Mouse (Mus musculus) liver, embryonic 12.5 days (tissue): ENCODE measurements around the gene Tnni1. TPM values are rescaled to one million over a fixed set of nuclear protein-coding genes. Genes with fewer than 3 reads are reported as not detected.

Source experiments
- ATAC-seq: fragments of 200-750 bp; cut with Nextera tagmentation; 2 replicates; pipeline ENCODE4 v1.8.0; 2017; ENCODE audit warnings: moderate number of reproducible peaks, mild to moderate bottlenecking, moderate library complexity
- H3K27ac ChIP-seq: fragments of 300-500 bp; sonication (generic); 2 replicates; pipeline ENCODE4 v1.5.1; 2016; ENCODE audit warnings: mild to moderate bottlenecking
- H3K27me3 ChIP-seq: fragments of 300-500 bp; sonication (generic); replicated peaks from 2 replicates; pipeline ENCODE4 v1.6.1; 2016; ENCODE audit warnings: mild to moderate bottlenecking, moderate library complexity
- H3K36me3 ChIP-seq: fragments of 300-500 bp; sonication (generic); 2 replicates; pipeline ENCODE4 v1.6.1; 2016; ENCODE audit warnings: mild to moderate bottlenecking, moderate library complexity
- H3K4me1 ChIP-seq: fragments of 300-500 bp; sonication (generic); 2 replicates; pipeline ENCODE4 v1.6.1; 2016
- H3K4me2 ChIP-seq: fragments of 300-500 bp; sonication (generic); 2 replicates; pipeline ENCODE4 v1.6.1; 2016; ENCODE audit warnings: mild to moderate bottlenecking, moderate library complexity
- H3K4me3 ChIP-seq: fragments of 300-500 bp; sonication (generic); 2 replicates; pipeline ENCODE4 v1.5.1; 2016; ENCODE audit warnings: mild to moderate bottlenecking, moderate library complexity
- H3K9ac ChIP-seq: fragments of 300-500 bp; sonication (generic); 2 replicates; pipeline ENCODE4 v1.6.1; 2016; ENCODE audit warnings: mild to moderate bottlenecking, moderate library complexity
- H3K9me3 ChIP-seq: fragments of 300-500 bp; sonication (generic); replicated peaks from 2 replicates; pipeline ENCODE4 v1.6.1; 2016; ENCODE audit warnings: mild to moderate bottlenecking, moderate library complexity
- WGBS: fragments of 180-500 bp; shearing (Covaris S2); methylation state at CpG from one replicate; pipeline ENCODE4 v1.1.7; 2016; ENCODE audit not compliant: insufficient replicate concordance; 5-methylcytosine and 5-hydroxymethylcytosine counted together
- polyA plus RNA-seq: library from polyadenylated mRNA; unstranded; fragments of >200 nt; fragmentation: Nextera tagmentation; extraction: Ambion mirVana; gene quantifications from 2 replicates; pipeline ENCODE4 v1.2.1, GENCODE M21; 2016

The Tnni1 gene
- polyA plus RNA-seq, 1 experiment from 2014 or later = 10.5 TPM

- Histone ChIP-seq H3K4me2 (no peak overlapping the region), H3K9ac (no peak overlapping the region), H3K9me3 (no peaks in the 10 kb centered on the region), H3K4me1 (peaks cover 8% of the 10 kb centered on the region; the same call in 1 of the 2 replicates), H3K4me3 (no peak overlapping the region), H3K36me3 (no peaks in the 10 kb centered on the region), H3K27me3 (peaks cover 66% of the 10 kb centered on the region), H3K27ac (no peak overlapping the region)
- 59% methylated on average over 4 of the region's 4 CpGs for WGBS
- ATAC-seq = no peak
Observed at GRCm38 (mm10) chr1:135838626-135839025, 59.4 kb downstream of the Tnni1 start.

GRCm38 (mm10) chr1:135839065-135839464 is 59.8 kb downstream of the Tnni1 start:
- no peak overlapping the region for H3K4me2 ChIP-seq
- H3K4me3 ChIP-seq = no peak overlapping the region
- H3K4me1 ChIP-seq = peaks cover 8% of the 10 kb centered on the region; the same call in 1 of the 2 replicates
- peaks cover 70% of the 10 kb centered on the region for H3K27me3 ChIP-seq
- H3K27ac ChIP-seq = no peak overlapping the region
- no peak overlapping the region for H3K9ac ChIP-seq
- no peaks in the 10 kb centered on the region for H3K9me3 ChIP-seq
- WGBS = 66% methylated on average over 6 of the region's 6 CpGs
- H3K36me3 ChIP-seq = no peaks in the 10 kb centered on the region
- no peak for ATAC-seq

- no peaks in the 10 kb centered on the region for H3K9me3 ChIP-seq
- no peak overlapping the region for H3K4me3 ChIP-seq
- H3K9ac ChIP-seq = no peak overlapping the region
- H3K4me2 ChIP-seq = no peak overlapping the region
- WGBS = 46% methylated on average over 15 of the region's 15 CpGs
- H3K27ac ChIP-seq = no peak overlapping the region
- H3K36me3 ChIP-seq = no peaks in the 10 kb centered on the region
- peaks cover 61% of the 10 kb centered on the region for H3K27me3 ChIP-seq
- no peak for ATAC-seq
- H3K4me1 ChIP-seq = peaks cover 14% of the 10 kb centered on the region; the same call in 1 of the 2 replicates
Observed at GRCm38 (mm10) chr1:135840675-135841395, 61.6 kb downstream of the Tnni1 start.

GRCm38 (mm10) chr1:135843519-135844262 is 64.5 kb downstream of the Tnni1 start:
- Histone ChIP-seq H3K27ac (no peak overlapping the region), H3K36me3 (no peaks in the 10 kb centered on the region), H3K27me3 (peaks cover 45% of the 10 kb centered on the region), H3K4me1 (peaks cover 12% of the 10 kb centered on the region), H3K9ac (no peak overlapping the region), H3K4me2 (no peak overlapping the region), H3K4me3 (no peak overlapping the region), H3K9me3 (no peaks in the 10 kb centered on the region)
- ATAC-seq = no peak
- WGBS = 73% methylated on average over 10 of the region's 10 CpGs

DNA sequence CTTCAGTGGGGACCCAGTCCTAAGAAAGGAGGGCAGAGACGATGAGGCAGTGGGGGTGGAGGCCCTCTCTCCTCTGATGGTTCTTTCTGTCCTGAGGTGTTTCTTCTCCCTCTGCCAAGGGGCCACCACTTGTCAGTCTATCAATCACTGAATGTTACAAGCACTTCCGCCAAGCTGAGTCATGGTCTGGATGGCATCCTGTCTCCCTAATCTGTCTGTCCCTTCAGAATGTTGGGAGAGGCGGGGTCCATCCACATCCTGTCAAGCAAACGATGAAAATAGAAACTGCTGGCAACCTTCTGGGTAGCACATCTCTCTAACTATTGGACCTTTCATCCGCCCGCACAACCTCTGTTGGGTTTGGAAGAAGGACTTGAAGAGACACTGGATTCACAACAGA is 65.2 kb downstream of the Tnni1 start:
- no peak overlapping the region for H3K4me2 ChIP-seq
- H3K4me1 ChIP-seq = peaks cover 12% of the 10 kb centered on the region
- H3K27me3 ChIP-seq = peaks cover 49% of the 10 kb centered on the region
- no peaks in the 10 kb centered on the region for H3K9me3 ChIP-seq
- WGBS = 29% methylated on average over 6 of the region's 6 CpGs
- no peak overlapping the region for H3K9ac ChIP-seq
- H3K36me3 ChIP-seq = no peaks in the 10 kb centered on the region
- H3K4me3 ChIP-seq = no peak overlapping the region
- no peak for ATAC-seq
- no peak overlapping the region for H3K27ac ChIP-seq

DNA sequence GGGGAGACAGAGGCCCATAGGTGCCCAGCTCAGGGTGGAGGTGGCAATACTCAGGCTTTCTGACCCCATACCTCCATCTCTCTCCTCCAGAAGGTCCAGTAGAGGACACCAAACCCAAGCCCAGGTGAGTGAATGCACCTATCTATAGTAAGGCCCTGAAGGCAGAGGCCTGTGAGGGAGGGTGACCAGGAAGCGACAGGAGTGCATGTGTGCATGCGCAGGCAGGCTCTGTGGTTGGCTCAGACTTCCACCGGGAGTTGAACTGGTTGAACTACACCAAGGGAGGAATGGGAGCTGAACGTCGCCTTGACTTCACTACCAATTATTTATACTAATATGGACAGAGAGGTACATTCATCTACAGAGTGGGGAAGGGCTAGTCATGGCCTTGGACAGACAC is 67.4 kb downstream of the Tnni1 start:
- Histone ChIP-seq H3K4me2 (no peak overlapping the region), H3K4me3 (no peak overlapping the region), H3K9me3 (no peaks in the 10 kb centered on the region), H3K27me3 (peaks cover 42% of the 10 kb centered on the region), H3K9ac (no peak overlapping the region), H3K27ac (no peak overlapping the region), H3K36me3 (no peaks in the 10 kb centered on the region), H3K4me1 (peaks cover 22% of the 10 kb centered on the region)
- ATAC-seq = no peak
- WGBS = 73% methylated on average over 5 of the region's 5 CpGs

DNA sequence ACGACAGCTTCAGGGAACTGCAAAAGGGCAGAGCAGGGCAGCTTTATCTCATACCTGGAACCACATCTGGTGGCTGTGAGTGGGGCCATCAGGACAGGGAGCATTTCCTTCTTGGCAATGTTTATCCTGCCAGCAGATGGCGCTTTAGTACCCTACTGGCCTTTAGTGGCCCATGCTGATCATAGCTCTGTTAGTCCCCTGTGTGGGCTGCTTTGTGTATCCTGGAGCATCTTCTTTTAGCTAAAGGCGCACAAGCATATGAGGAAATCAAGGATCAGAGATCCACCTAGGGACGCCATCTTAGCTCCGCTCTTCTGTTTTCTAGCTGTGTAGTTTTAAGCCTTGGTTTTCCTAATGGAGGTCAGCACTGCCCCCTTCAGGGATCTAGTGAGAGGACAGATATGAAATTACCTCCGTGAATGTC is 67.9 kb downstream of the Tnni1 start:
- H3K9me3 ChIP-seq = no peaks in the 10 kb centered on the region
- no peaks in the 10 kb centered on the region for H3K36me3 ChIP-seq
- H3K9ac ChIP-seq = no peak overlapping the region
- H3K4me3 ChIP-seq = no peak overlapping the region
- H3K4me1 ChIP-seq = peaks cover 27% of the 10 kb centered on the region
- H3K4me2 ChIP-seq = no peak overlapping the region
- H3K27ac ChIP-seq = no peak overlapping the region
- ATAC-seq = peak; percentile 64
- WGBS = 16% methylated on average over 6 of the region's 6 CpGs
- peaks cover 41% of the 10 kb centered on the region for H3K27me3 ChIP-seq

GRCm38 (mm10) chr1:135847611-135848351 is 68.5 kb downstream of the Tnni1 start:
- Histone ChIP-seq H3K27me3 (peaks cover 41% of the 10 kb centered on the region), H3K4me1 (peaks cover 33% of the 10 kb centered on the region), H3K9me3 (no peaks in the 10 kb centered on the region), H3K36me3 (no peaks in the 10 kb centered on the region), H3K4me3 (no peak overlapping the region), H3K9ac (no peak overlapping the region), H3K27ac (no peak overlapping the region), H3K4me2 (no peak overlapping the region)
- ATAC-seq = no peak
- WGBS = 44% methylated on average over 17 of the region's 17 CpGs

DNA sequence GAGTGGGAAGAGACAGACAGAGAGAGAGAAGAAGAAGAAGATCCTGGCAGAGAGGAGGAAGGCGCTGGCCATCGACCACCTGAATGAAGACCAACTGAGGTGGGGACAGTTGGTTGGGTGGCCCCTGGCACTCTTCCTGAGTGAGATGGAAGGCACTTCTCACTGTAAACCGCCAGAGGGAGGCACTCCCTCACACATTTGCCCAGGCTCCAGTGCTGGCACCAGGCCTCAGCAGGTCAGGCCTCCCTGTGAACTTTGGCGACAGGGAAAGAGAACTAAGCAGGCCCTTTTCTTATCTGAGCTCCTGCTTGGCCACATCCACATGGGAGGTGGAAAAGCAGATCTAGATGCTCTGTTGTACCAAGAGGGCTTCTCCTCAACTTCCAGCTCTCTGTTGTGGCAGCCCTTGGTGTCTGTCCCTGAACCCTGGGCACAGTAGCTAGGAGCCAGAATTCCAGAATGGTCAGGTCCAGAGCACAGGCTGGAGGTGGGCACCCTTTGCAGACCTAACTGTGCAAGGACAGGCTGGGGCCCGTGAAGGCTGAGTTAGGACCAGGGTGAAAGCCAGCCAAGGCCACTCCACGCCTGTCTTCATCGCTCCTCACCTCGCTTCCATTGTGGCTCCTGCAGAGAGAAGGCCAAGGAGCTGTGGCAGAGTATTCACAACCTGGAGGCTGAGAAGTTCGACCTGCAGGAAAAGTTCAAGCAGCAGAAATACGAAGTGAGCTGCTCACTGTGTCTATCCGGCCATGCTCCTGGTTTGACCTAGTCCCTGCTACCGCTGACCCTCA is 71.7 kb downstream of the Tnni1 start:
- Histone ChIP-seq H3K36me3 (no peaks in the 10 kb centered on the region), H3K4me1 (peaks cover 44% of the 10 kb centered on the region), H3K9me3 (no peaks in the 10 kb centered on the region), H3K4me2 (no peak overlapping the region), H3K27me3 (peaks cover 20% of the 10 kb centered on the region; the same call in 1 of the 2 replicates), H3K27ac (no peak overlapping the region), H3K9ac (no peak overlapping the region), H3K4me3 (no peak overlapping the region)
- ATAC-seq = peak; percentile 38; the same call in 1 of the 2 replicates
- 57% methylated on average over 12 of the region's 12 CpGs for WGBS

- Histone ChIP-seq H3K4me1 (peaks cover 49% of the 10 kb centered on the region), H3K4me3 (no peak overlapping the region), H3K4me2 (no peak overlapping the region), H3K27ac (no peak overlapping the region), H3K9ac (no peak overlapping the region), H3K27me3 (peaks cover 20% of the 10 kb centered on the region; the same call in 1 of the 2 replicates), H3K9me3 (no peaks in the 10 kb centered on the region), H3K36me3 (no peaks in the 10 kb centered on the region)
- 60% methylated on average over 13 of the region's 13 CpGs for WGBS
- ATAC-seq = no peak
Observed at GRCm38 (mm10) chr1:135852044-135852756, 73.0 kb downstream of the Tnni1 start.

- Histone ChIP-seq H3K9me3 (no peaks in the 10 kb centered on the region), H3K27me3 (peaks cover 15% of the 10 kb centered on the region; the same call in 1 of the 2 replicates), H3K4me3 (no peak overlapping the region), H3K36me3 (no peaks in the 10 kb centered on the region), H3K4me1 (peaks cover 54% of the 10 kb centered on the region), H3K4me2 (no peak overlapping the region), H3K9ac (no peak overlapping the region), H3K27ac (no peak overlapping the region; the same call in 1 of the 2 replicates)
- WGBS = 75% methylated on average over 4 of the region's 4 CpGs
- no peak for ATAC-seq
Observed at GRCm38 (mm10) chr1:135853200-135853599, 74.0 kb downstream of the Tnni1 start.
